Mouse (Mus musculus) C2C12 (cell line): ENCODE results near the gene Muc20. TPM values are rescaled to one million over a fixed set of nuclear protein-coding genes. Genes with fewer than 3 reads are reported as not detected.

Experiments used
- H3K27me3 ChIP-seq: one replicate; pipeline ENCODE4 v1.6.1; 2011; ENCODE audit not compliant: control insufficient read depth, insufficient read depth, insufficient read length
- H3K36me3 ChIP-seq: one replicate; pipeline ENCODE4 v1.6.1; 2011; ENCODE audit not compliant: control insufficient read depth, insufficient read depth
- H3K4me3 ChIP-seq: one replicate; pipeline ENCODE4 v1.5.1; 2011; ENCODE audit warnings: mild to moderate bottlenecking, control low read depth; ENCODE audit not compliant: poor library complexity, insufficient read depth, severe bottlenecking
- H3K79me2 ChIP-seq: one replicate; pipeline ENCODE4 v1.6.1; 2011; ENCODE audit not compliant: control insufficient read depth, insufficient read depth
- H3K79me3 ChIP-seq: one replicate; pipeline ENCODE4 v1.6.1; 2011; ENCODE audit warnings: low read depth, control low read depth
- H3ac ChIP-seq: one replicate; pipeline ENCODE3; 2011; ENCODE audit warnings: low read depth; ENCODE audit not compliant: control insufficient read depth, insufficient read length
- CEBPB ChIP-seq: IDR thresholded peaks from one replicate; pipeline ENCODE4 v1.6.1; 2011; ENCODE audit warnings: low read depth, mild to moderate bottlenecking, control low read depth, moderate library complexity
- CTCF ChIP-seq: IDR thresholded peaks from one replicate; pipeline ENCODE4 v1.5.1; 2011; ENCODE audit not compliant: control insufficient read depth, insufficient read depth, insufficient read length
- FOSL1 ChIP-seq: IDR thresholded peaks from one replicate; pipeline ENCODE4 v1.8.0; 2011; ENCODE audit warnings: mild to moderate bottlenecking, low read length; ENCODE audit not compliant: poor library complexity, insufficient read depth, severe bottlenecking
- MAX ChIP-seq: IDR thresholded peaks from one replicate; pipeline ENCODE4 v1.6.1; 2011; ENCODE audit warnings: mild to moderate bottlenecking, control low read depth
- MYOD1 ChIP-seq: IDR thresholded peaks from one replicate; pipeline ENCODE4 v1.6.1; 2011; ENCODE audit warnings: low read depth; ENCODE audit not compliant: control insufficient read depth, insufficient read length
- MYOG ChIP-seq: IDR thresholded peaks from one replicate; pipeline ENCODE4 v1.6.1; 2011; ENCODE audit not compliant: control insufficient read depth, insufficient read length; ENCODE audit errors: extremely low read depth
- USF1 ChIP-seq: IDR thresholded peaks from one replicate; pipeline ENCODE4 v1.6.1; 2011; ENCODE audit warnings: low read depth, mild to moderate bottlenecking, control low read depth, moderate library complexity
- polyA plus RNA-seq: library from polyadenylated mRNA; unstranded; fragments of >200 nt; fragmentation: generic; extraction: Trizol; gene quantifications from one replicate; pipeline ENCODE4 v1.2.1, GENCODE M21; 2012; ENCODE audit warnings: missing spikeins

The Muc20 gene
- polyA plus RNA-seq, 1 experiment, result not detected

GRCm38 (mm10) chr16:32807408-32808185 lies 10.4 kb upstream of the Muc20 start:
- Histone ChIP-seq H3K79me2 (no peaks in the 10 kb centered on the region), H3K4me3 (no peak overlapping the region), H3K79me3 (no peaks in the 10 kb centered on the region), H3ac (no peak overlapping the region), H3K27me3 (no peaks in the 10 kb centered on the region), H3K36me3 (no peaks in the 10 kb centered on the region)
- TF ChIP-seq CTCF, result no peak
- no peak for TF ChIP-seq MYOG
- no peak for TF ChIP-seq MYOD1
- TF ChIP-seq USF1, result no peak
- TF ChIP-seq MAX, result no peak
- no peak for TF ChIP-seq CEBPB
- TF ChIP-seq FOSL1, result no peak

GRCm38 (mm10) chr16:32805151-32805550 lies 7.9 kb upstream of the Muc20 start:
- H3K36me3 ChIP-seq, result no peaks in the 10 kb centered on the region
- no peaks in the 10 kb centered on the region for H3K27me3 ChIP-seq
- no peaks in the 10 kb centered on the region for H3K79me3 ChIP-seq
- H3K79me2 ChIP-seq, result no peaks in the 10 kb centered on the region
- TF ChIP-seq MYOG (no peak), FOSL1 (no peak), USF1 (no peak), CTCF (no peak), MAX (no peak), CEBPB (no peak), MYOD1 (no peak)
- no peak overlapping the region for H3ac ChIP-seq
- no peak overlapping the region for H3K4me3 ChIP-seq

- Histone ChIP-seq H3K27me3 (no peaks in the 10 kb centered on the region), H3ac (no peak overlapping the region)
- TF ChIP-seq MAX (no peak), CEBPB (no peak), CTCF (no peak), MYOG (no peak), FOSL1 (no peak), MYOD1 (no peak), USF1 (no peak)
Measured at GRCm38 (mm10) chr16:32803901-32804300, 6.7 kb upstream of the Muc20 start.

GRCm38 (mm10) chr16:32803252-32803853 lies 6.1 kb upstream of the Muc20 start:
- Histone ChIP-seq H3K79me3 (no peaks in the 10 kb centered on the region), H3K27me3 (no peaks in the 10 kb centered on the region), H3K79me2 (no peaks in the 10 kb centered on the region), H3ac (no peak overlapping the region), H3K4me3 (no peak overlapping the region), H3K36me3 (no peaks in the 10 kb centered on the region)
- TF ChIP-seq USF1 (no peak), CEBPB (peak; percentile 73)

More at GRCm38 (mm10) chr16:32803901-32804300, 6.7 kb upstream of the Muc20 start:
- Histone ChIP-seq H3K79me3 (no peaks in the 10 kb centered on the region), H3K4me3 (no peak overlapping the region), H3K36me3 (no peaks in the 10 kb centered on the region), H3K79me2 (no peaks in the 10 kb centered on the region)

- H3K79me2 ChIP-seq, result no peaks in the 10 kb centered on the region
- TF ChIP-seq MYOD1, result no peak
- no peak for TF ChIP-seq MAX
- TF ChIP-seq USF1, result no peak
- TF ChIP-seq FOSL1, result no peak
- no peaks in the 10 kb centered on the region for H3K27me3 ChIP-seq
- H3K79me3 ChIP-seq, result no peaks in the 10 kb centered on the region
- no peak overlapping the region for H3ac ChIP-seq
- H3K4me3 ChIP-seq, result no peak overlapping the region
- no peaks in the 10 kb centered on the region for H3K36me3 ChIP-seq
Measured at GRCm38 (mm10) chr16:32796676-32797425, 384 bp downstream of the Muc20 start.
